Mouse (Mus musculus) mesoderm, embryonic 11.5 days (tissue): ENCODE measurements around the gene Pmepa1.

ENCODE experiments used
- DNase-seq: peaks from one replicate; pipeline ENCODE4 v3.0.0-alpha.2; 2012; ENCODE audit warnings: low read depth, low spot score

Gene Pmepa1

GRCm38 (mm10) chr2:173225906-173226305, 50.4 kb downstream of the Pmepa1 start:
- DNase-seq: no peak

- no peak for DNase-seq
These were observed 51.5 kb downstream of the Pmepa1 start for GRCm38 (mm10) chr2:173224832-173225231.

GRCm38 (mm10) chr2:173224097-173224496, 52.2 kb downstream of the Pmepa1 start:
- DNase-seq: no peak

- DNase-seq: no peak
These were observed 52.8 kb downstream of the Pmepa1 start for GRCm38 (mm10) chr2:173223496-173223895.

GRCm38 (mm10) chr2:173220754-173221153, 55.6 kb downstream of the Pmepa1 start:
- no peak for DNase-seq

- peak; percentile 63 for DNase-seq
These were observed 56.9 kb downstream of the Pmepa1 start for GRCm38 (mm10) chr2:173219256-173219954.

GRCm38 (mm10) chr2:173218416-173219141, 57.8 kb downstream of the Pmepa1 start, which contains the start of gene Zbp1:
TSS of gene Zbp1 (minus strand) at chr2:173218923.
- no peak for DNase-seq

GRCm38 (mm10) chr2:173217763-173218258, 58.5 kb downstream of the Pmepa1 start:
- DNase-seq: no peak

- DNase-seq: no peak
These were observed 59.1 kb downstream of the Pmepa1 start for GRCm38 (mm10) chr2:173217246-173217645.

GRCm38 (mm10) chr2:173216840-173217239, 59.5 kb downstream of the Pmepa1 start:
- DNase-seq: no peak

GRCm38 (mm10) chr2:173212227-173212626, 64.1 kb downstream of the Pmepa1 start:
- no peak for DNase-seq

- no peak for DNase-seq
These were observed 67.1 kb downstream of the Pmepa1 start for GRCm38 (mm10) chr2:173209091-173209815.

GRCm38 (mm10) chr2:173207051-173207450, 69.3 kb downstream of the Pmepa1 start:
- DNase-seq: no peak

- no peak for DNase-seq
These were observed 70.7 kb downstream of the Pmepa1 start for GRCm38 (mm10) chr2:173205563-173206099.

GRCm38 (mm10) chr2:173204671-173205070, 71.7 kb downstream of the Pmepa1 start:
- no peak for DNase-seq

- no peak for DNase-seq
These were observed 72.6 kb downstream of the Pmepa1 start for GRCm38 (mm10) chr2:173203726-173204125.

- DNase-seq: no peak
These were observed 73.2 kb downstream of the Pmepa1 start for GRCm38 (mm10) chr2:173202924-173203689.

- DNase-seq: no peak
These were observed 81.5 kb downstream of the Pmepa1 start for GRCm38 (mm10) chr2:173194796-173195195.

- DNase-seq: no peak
These were observed 89.0 kb downstream of the Pmepa1 start for GRCm38 (mm10) chr2:173187182-173187855.
